Mouse (Mus musculus) embryonic fibroblast, embryonic 13.5 days (primary cell): ENCODE results near the gene Arid5b. TPM values are rescaled to one million over a fixed set of nuclear protein-coding genes. Genes with fewer than 3 reads are reported as not detected.

ENCODE experiments used
- H3K27ac ChIP-seq: 2 replicates; pipeline ENCODE4 v1.5.1; 2012; ENCODE audit warnings: low read length, control low read depth, inconsistent platforms; ENCODE audit not compliant: insufficient read depth
- H3K4me1 ChIP-seq: 2 replicates; pipeline ENCODE4 v1.6.1; 2011; ENCODE audit warnings: low read length; ENCODE audit not compliant: control insufficient read depth, insufficient read depth
- H3K4me3 ChIP-seq: 2 replicates; pipeline ENCODE4 v1.5.1; 2011; ENCODE audit warnings: mild to moderate bottlenecking, control low read depth, low read length; ENCODE audit not compliant: insufficient read depth
- CTCF ChIP-seq: IDR thresholded peaks from 2 replicates; pipeline ENCODE4 v1.5.1; 2011; ENCODE audit warnings: mild to moderate bottlenecking, control low read depth, low read length, moderate library complexity, borderline replicate concordance; ENCODE audit not compliant: insufficient read depth
- POLR2A ChIP-seq: IDR thresholded peaks from 2 replicates; pipeline ENCODE4 v1.6.1; 2011; ENCODE audit warnings: low read depth, mild to moderate bottlenecking, control low read depth, low read length, moderate library complexity
- polyA plus RNA-seq: library from polyadenylated mRNA; stranded (reverse); fragments of >200 nt; gene quantifications from 2 replicates; pipeline ENCODE4 v1.2.4, GENCODE M21; 2011; ENCODE audit warnings: low read depth; ENCODE audit not compliant: missing spikeins, insufficient read length

Gene Arid5b
- 80.2 and 101 TPM in 2 replicates for polyA plus RNA-seq

DNA sequence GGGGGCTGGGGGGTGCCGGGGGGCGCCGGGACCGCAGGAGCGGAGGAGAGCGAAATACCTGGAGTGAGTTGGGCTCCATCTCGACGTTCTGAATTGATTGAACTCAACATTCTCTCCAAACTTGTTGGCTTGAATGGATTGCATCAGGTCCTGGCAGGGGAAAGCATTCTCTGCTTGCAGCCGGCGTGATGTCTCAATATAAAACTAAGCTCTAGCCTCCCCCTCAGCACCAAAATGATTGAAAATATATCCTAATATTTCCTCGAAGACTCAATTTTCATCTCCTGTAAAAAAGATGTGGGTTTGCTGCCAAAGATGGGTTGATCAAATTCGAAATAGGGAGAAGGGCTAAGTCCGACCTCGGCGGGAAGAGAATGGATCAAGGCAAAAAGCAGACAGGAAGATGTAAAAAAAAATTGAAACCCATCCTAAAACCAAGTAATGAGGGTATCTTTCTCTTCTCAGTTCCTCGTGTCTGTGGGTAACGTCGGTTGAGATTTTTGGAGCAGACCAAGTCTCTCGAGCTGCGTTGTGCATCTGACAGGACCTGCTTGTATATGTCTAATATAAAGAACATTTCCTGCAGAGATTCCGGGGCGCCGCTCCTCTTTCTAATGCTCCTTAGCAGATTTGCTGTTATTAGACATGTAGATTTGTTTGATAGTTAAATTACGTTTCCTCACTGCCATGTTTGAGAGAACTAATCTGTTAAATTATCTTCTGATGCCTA, at the start of gene Arid5b:
TSS of gene Arid5b (minus strand) at position 109 of the 730 bp plus-strand sequence.
- Histone ChIP-seq H3K4me3 (peak within 1 kb of the TSS; percentile 99), H3K4me1 (peaks cover 5% of the 10 kb centered on the region), H3K27ac (peak within 1 kb of the TSS; percentile 96)
- no peak for TF ChIP-seq CTCF
- TF ChIP-seq POLR2A, result peak; percentile 78

DNA sequence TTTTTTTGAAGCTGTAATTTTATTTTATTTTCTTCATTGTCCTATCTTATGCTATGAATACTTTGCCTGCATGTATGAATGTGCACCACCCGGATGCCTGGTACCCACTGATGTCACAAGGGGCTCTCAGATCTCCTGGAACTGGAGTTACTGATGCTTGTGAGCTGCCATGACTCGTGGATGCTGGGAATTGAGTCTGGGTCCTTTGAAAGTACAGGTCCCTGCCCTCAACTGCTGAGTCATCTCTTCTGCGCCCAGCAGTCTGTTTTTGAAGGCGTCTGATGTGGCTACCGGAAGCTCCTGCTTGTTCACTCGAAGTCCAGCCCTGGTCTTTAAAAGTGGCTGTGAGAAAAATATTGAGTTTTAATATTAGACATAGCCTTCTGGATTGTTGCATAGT, 46.8 kb upstream of the Arid5b start:
- no peak overlapping the region for H3K27ac ChIP-seq
- no peak overlapping the region for H3K4me3 ChIP-seq
- H3K4me1 ChIP-seq, result no peaks in the 10 kb centered on the region
- TF ChIP-seq POLR2A (no peak), CTCF (no peak)

DNA sequence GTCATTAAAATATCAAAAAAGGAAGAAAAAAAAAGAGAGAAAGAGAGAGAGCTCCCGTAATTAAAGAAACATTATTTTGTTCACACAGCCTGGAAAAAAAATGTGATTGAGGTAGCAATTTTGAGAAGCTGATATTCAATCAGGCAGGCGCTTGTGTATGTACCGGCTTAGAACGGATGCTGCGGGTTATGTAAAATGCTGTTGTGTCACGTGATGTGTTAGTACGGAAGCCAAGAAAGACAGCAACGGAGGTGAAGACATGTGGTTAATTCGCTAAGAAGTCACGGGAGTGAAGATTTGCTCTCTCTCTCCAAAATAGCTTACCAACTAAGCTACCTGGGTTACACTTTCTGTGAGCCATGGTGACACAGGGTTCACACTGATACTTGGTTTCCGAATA, 45.5 kb upstream of the Arid5b start:
- no peak overlapping the region for H3K4me3 ChIP-seq
- TF ChIP-seq CTCF, result no peak
- TF ChIP-seq POLR2A, result no peak
- peaks cover 2% of the 10 kb centered on the region; the same call in 1 of the 2 replicates for H3K4me1 ChIP-seq
- no peak overlapping the region for H3K27ac ChIP-seq

DNA sequence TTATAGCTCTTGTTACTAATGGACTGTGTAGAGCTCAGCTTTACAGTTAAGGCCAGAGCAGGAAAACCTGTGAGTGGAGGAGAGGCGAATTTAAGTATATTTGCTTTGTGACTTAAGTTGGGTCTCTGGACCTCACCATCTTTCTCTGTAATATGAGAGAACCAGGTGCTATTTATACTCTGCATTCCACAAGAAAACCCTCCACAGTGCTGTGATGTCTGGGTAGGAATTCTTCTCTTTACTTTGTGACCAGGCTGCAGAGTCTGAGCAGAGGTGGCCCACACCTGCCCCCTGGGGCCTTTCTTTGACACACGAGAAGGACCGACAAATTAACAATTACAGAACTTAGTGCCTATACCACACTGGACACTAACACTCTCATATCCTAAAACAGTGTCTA, 44.6 kb upstream of the Arid5b start:
- H3K4me1 ChIP-seq, result peaks cover 2% of the 10 kb centered on the region
- no peak overlapping the region for H3K27ac ChIP-seq
- TF ChIP-seq CTCF (no peak), POLR2A (no peak)
- no peak overlapping the region for H3K4me3 ChIP-seq

DNA sequence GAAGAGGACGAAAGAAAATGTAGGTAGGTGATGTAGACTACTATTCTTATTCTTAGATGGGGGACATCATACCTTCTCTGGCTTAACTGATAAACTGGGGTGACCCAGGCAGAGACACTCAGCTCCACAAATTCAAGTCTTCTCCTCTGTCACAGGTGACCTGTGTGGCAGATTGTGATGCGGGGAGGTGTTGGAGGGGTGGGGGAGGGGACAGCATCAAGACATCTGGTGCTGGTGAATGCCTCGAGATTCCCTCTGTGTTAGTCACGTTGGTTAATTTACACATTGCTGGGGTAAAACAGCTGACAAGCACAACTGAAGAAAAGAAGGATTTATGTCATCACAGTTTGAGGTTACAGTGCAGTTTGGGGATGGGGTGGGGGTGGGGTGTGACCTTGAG, 42.4 kb upstream of the Arid5b start:
- no peak overlapping the region for H3K27ac ChIP-seq
- TF ChIP-seq POLR2A (no peak), CTCF (no peak)
- H3K4me1 ChIP-seq, result peaks cover 8% of the 10 kb centered on the region
- H3K4me3 ChIP-seq, result no peak overlapping the region

DNA sequence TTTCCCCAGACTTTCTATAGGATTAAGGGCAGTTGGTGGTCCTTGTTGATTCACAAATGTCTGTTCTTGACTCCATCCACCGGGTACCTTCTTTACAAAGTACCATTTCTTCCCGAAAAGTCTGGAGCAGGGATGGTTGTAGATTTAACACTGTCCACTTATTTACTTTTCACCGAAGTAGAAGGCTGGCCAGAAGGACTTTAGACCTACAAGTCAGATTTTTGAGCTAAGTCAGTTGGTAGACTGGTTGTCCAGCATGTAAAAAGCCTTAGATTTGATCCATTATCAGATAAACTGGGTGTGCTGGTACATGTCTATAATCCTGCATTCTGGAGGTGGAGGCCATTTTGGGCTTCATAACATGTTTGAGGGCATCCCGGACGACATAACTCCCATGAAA, 42.0 kb upstream of the Arid5b start:
- Histone ChIP-seq H3K4me1 (peaks cover 8% of the 10 kb centered on the region), H3K4me3 (no peak overlapping the region), H3K27ac (no peak overlapping the region)
- TF ChIP-seq CTCF (no peak), POLR2A (no peak)

DNA sequence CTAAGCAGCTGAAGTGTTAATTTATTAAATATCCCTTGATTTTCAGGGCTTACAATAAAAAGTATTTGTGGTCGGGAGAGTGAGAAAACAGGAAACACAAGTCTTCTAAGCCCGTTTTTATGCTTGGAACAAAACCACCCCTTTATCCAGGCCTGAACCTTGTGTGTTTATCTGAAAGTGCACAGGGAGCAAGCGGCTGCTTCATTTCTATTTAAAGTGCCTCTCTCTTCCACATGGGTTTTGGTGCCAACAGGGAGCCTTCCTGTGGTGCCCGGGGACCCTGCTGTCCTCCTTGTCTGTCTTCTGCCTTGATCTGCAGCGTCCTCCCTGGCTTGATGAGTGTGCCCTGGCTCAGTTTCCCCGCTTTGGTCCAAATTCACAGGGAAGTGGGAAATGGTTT, 40.9 kb upstream of the Arid5b start:
- H3K4me1 ChIP-seq, result peaks cover 8% of the 10 kb centered on the region
- TF ChIP-seq POLR2A (no peak), CTCF (no peak)
- peak overlapping the region; percentile 74 for H3K27ac ChIP-seq
- H3K4me3 ChIP-seq, result no peak overlapping the region

DNA sequence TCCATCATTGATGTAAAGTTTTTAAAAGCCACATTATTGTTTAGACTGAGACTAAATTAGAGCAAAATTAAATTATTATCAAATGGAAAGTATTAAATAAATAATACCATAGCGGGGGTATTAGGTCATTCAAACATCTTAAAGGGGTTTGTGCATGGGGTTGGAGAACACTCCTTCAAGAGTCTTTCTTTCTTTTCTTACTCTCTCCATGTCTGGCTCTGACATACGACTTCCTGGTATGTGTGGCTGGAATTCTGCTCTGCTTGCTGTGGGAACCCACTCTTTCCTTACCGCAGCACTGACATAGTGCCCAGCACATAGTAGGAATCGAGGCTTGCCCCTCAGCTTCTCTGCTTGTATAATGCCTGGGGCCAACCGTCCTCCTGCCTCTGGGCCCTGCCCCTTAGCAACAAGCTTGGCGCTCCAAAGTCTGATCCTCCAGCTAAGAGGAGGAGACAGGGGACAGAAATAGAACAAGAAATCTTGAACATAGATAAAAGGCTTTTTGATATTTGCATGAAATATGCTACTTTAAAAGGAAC, 40.0 kb upstream of the Arid5b start:
- Histone ChIP-seq H3K27ac (peak overlapping the region; percentile 26), H3K4me3 (no peak overlapping the region), H3K4me1 (peaks cover 8% of the 10 kb centered on the region)
- no peak for TF ChIP-seq POLR2A
- no peak for TF ChIP-seq CTCF

DNA sequence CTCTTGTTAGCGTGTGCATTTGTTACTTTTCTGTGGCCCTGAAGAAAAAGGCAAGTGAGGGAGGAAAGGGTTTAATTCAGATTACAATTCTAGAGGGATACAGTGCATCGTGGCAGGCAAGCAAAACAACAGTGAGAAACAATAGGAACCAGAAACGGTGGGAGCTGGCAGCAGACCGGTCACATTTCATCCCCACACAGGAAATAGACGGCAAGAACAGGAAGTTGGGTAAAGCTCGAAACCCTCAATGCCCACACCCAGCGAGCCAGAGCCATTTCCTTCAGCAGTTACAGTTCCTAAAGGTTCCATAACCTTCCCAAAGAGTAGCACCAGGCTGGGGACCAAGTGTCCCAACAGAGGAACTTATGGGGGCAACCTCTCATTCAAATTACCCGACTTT, 34.2 kb upstream of the Arid5b start:
- Histone ChIP-seq H3K27ac (no peak overlapping the region), H3K4me3 (no peak overlapping the region)
- TF ChIP-seq CTCF (no peak), POLR2A (no peak)

DNA sequence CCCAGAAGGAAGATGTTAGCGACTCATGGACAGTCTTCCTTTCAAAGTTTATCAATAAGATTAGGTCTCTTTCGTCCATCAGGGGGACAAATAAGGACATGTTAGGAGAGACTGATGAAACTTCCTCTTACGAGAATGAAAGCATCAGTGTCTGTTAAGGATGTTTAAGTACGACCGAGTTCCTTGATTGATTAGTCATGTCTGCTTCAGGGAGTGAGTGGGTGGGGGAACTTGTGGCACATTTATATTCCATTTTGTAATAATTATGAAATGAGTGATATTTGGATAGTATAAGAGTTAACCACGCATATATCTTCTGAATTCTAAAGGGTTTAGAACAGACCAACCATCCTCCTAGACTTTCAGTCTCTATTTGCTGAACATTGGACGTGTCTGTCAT, 22.5 kb upstream of the Arid5b start:
- H3K4me1 ChIP-seq, result no peaks in the 10 kb centered on the region
- H3K27ac ChIP-seq, result peak overlapping the region; percentile 93
- no peak overlapping the region for H3K4me3 ChIP-seq
- no peak for TF ChIP-seq POLR2A
- no peak for TF ChIP-seq CTCF

More for the DNA sequence above, 34.2 kb upstream of the Arid5b start:
- H3K4me1 ChIP-seq, result peaks cover 2% of the 10 kb centered on the region; the same call in 1 of the 2 replicates
